Mouse (Mus musculus): Measurements from ENCODE around the gene Rab3il1. TPM values are rescaled to one million over a fixed set of nuclear protein-coding genes. Genes with fewer than 3 reads are reported as not detected.

Gene Rab3il1
- polyA plus RNA-seq, 1 experiment from 2014 or later = 34.5 TPM

DNA sequence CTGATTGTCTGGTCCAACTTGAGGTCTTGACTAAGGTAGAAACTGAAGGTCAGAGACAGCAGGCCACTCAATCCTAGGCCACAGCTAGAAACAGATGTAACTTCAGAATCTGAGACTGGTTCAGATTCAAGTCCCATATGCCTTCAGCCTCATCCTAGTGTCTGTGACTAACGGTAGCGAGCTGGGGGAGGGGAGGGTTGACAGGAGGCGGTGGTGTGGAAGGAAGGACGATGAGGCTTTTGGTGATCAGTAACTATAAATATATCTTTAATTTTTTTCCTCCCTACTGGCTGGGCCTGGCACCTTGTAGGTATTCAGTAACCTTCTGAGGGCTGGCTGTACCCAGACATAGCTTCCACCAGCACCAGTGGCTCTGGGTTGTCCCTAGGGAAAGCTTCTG is 14.0 kb downstream of the Rab3il1 start:
- no peaks in the 10 kb centered on the region for H3K9me3 ChIP-seq (ENCODE audit: control insufficient read depth, low read length)
- H3K4me2 ChIP-seq (ENCODE audit: low read depth, low read length, severe bottlenecking) = no peak overlapping the region
- 86% methylated on average over 4 of the region's 4 CpGs for WGBS
- no peaks in the 10 kb centered on the region for H3K36me3 ChIP-seq (ENCODE audit: control insufficient read depth, insufficient read depth, low read length)
- no peaks in the 10 kb centered on the region; the same call in 1 of the 2 replicates for H3K27me3 ChIP-seq (ENCODE audit: control insufficient read depth, insufficient read depth, low read length)
- DNase-seq (ENCODE audit: low spot score) (no peak), ATAC-seq (replicated peaks; ENCODE audit: low FRiP score) (no peak)
- H3K4me1 ChIP-seq (replicated peaks; ENCODE audit: control insufficient read depth, insufficient read depth, low read length) = peaks cover 4% of the 10 kb centered on the region
- H3K27ac ChIP-seq (ENCODE audit: low read depth, low read length) = no peak overlapping the region
- H3K4me3 ChIP-seq (ENCODE audit: low read depth, low read length) = no peak overlapping the region
- no peak overlapping the region for H3K9ac ChIP-seq (ENCODE audit: low read length)

DNA sequence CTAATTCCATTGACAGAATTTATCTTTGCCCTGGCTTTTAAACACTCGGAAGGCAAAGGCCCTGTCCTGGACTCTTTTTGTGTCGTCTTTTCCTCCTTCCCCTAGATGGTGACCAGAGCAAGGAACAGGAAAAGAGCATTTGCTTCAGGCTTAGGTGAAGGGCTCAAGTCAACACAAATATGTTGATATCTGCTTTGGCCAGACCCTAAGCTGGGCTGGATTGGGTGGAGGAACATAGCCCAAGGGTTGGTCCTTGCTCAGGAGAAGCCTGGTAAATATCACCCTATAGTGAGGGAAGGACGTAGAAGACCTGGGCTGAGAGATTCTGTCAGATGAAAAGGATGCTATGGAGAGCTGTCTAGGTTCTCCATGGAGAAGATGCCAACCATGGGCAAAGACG is 14.7 kb downstream of the Rab3il1 start:
- DNase-seq (ENCODE audit: low spot score) (no peak), ATAC-seq (replicated peaks; ENCODE audit: low FRiP score) (no peak)
- Histone ChIP-seq H3K36me3 (ENCODE audit: control insufficient read depth, insufficient read depth, low read length) (no peaks in the 10 kb centered on the region), H3K27ac (ENCODE audit: low read depth, low read length) (no peak overlapping the region), H3K4me1 (replicated peaks; ENCODE audit: control insufficient read depth, insufficient read depth, low read length) (peaks cover 4% of the 10 kb centered on the region), H3K4me2 (ENCODE audit: low read depth, low read length, severe bottlenecking) (no peak overlapping the region), H3K9me3 (ENCODE audit: control insufficient read depth, low read length) (no peaks in the 10 kb centered on the region), H3K4me3 (ENCODE audit: low read depth, low read length) (no peak overlapping the region), H3K27me3 (ENCODE audit: control insufficient read depth, insufficient read depth, low read length) (no peaks in the 10 kb centered on the region; the same call in 1 of the 2 replicates), H3K9ac (ENCODE audit: low read length) (no peak overlapping the region)
- WGBS = 91% methylated on average over 4 of the region's 4 CpGs

DNA sequence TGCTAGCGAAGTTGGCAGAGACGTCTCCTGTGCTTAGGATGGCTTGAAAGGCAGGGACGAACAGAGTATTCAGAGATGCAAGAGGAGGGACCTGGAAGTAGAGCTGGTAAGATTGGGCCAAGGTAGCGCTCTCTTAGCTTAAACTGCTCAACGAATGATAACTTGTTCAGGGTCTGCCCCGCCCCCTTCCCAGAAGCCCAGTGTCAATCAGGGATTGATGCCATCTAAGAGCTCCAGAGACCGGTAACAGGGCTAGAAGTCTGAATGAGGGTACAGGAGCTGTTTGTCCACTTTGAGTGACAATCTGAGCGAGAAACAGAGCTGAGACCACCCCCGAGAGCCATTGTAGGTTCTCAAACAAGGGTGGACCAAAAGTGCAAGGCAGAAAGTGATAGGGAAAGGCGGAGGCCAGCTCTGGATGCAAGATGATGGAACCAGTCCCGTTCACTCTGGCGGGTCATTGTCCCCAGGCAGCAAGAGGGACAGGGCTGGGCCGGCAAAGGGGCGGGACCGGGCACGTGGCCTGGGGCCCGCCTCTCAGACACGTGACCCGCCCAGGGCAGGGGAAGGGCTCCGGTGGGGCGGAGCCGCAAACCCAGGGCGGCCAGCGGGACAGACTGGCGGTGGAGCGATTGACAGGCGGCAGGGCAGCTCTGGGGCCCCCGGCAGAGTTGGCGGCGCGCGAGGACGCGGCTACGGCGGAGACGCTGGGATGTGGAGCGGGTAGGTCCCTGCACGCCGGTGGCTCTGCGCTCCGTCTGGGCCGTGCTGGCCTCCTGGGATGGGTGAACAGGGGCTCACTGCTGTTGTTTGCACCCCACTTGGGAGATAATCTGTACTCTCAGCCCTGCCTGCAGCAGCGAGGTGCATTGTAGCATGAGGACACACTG is 16.4 kb downstream of the Rab3il1 start:
- H3K4me3 ChIP-seq (ENCODE audit: low read depth, low read length) = peak overlapping the region; percentile 45
- peaks cover 4% of the 10 kb centered on the region for H3K4me1 ChIP-seq (replicated peaks; ENCODE audit: control insufficient read depth, insufficient read depth, low read length)
- H3K9me3 ChIP-seq (ENCODE audit: control insufficient read depth, low read length) = no peaks in the 10 kb centered on the region
- H3K27me3 ChIP-seq (ENCODE audit: control insufficient read depth, insufficient read depth, low read length) = no peaks in the 10 kb centered on the region; the same call in 1 of the 2 replicates
- H3K27ac ChIP-seq (ENCODE audit: low read depth, low read length) = no peak overlapping the region
- DNase-seq (ENCODE audit: low spot score) (peak; percentile 94), ATAC-seq (replicated peaks; ENCODE audit: low FRiP score) (peak; percentile 99)
- H3K4me2 ChIP-seq (ENCODE audit: low read depth, low read length, severe bottlenecking) = peak overlapping the region; percentile 76
- H3K36me3 ChIP-seq (ENCODE audit: control insufficient read depth, insufficient read depth, low read length) = no peaks in the 10 kb centered on the region
- 5% methylated on average over 43 of the region's 44 CpGs for WGBS
- H3K9ac ChIP-seq (ENCODE audit: low read length) = peak overlapping the region; percentile 71

DNA sequence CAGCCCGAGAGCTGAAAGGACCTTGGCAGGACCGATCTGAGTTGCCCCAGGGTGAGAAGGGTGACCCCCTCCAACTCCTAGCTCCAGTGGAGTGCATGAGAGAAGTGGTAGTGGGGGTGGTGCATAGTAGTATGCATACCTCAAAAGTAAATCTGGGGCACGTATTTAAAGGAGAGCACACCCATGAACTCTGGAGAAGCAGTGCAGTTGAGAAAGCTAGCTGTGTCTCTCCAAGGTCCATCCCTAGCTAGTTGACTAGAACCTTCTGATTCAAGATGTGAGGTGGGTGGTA is 17.0 kb downstream of the Rab3il1 start:
- H3K4me1 ChIP-seq (replicated peaks; ENCODE audit: control insufficient read depth, insufficient read depth, low read length) = peaks cover 4% of the 10 kb centered on the region
- no peaks in the 10 kb centered on the region for H3K9me3 ChIP-seq (ENCODE audit: control insufficient read depth, low read length)
- H3K36me3 ChIP-seq (ENCODE audit: control insufficient read depth, insufficient read depth, low read length) = no peaks in the 10 kb centered on the region
- peak overlapping the region; percentile 45 for H3K4me3 ChIP-seq (ENCODE audit: low read depth, low read length)
- no peaks in the 10 kb centered on the region; the same call in 1 of the 2 replicates for H3K27me3 ChIP-seq (ENCODE audit: control insufficient read depth, insufficient read depth, low read length)
- DNase-seq (ENCODE audit: low spot score) (no peak), ATAC-seq (replicated peaks; ENCODE audit: low FRiP score) (no peak; the same call in 1 of the 2 replicates)
- H3K9ac ChIP-seq (ENCODE audit: low read length) = peak overlapping the region; percentile 71
- 2% methylated on average over 3 of the region's 3 CpGs for WGBS
- no peak overlapping the region for H3K27ac ChIP-seq (ENCODE audit: low read depth, low read length)
- H3K4me2 ChIP-seq (ENCODE audit: low read depth, low read length, severe bottlenecking) = peak overlapping the region; percentile 76

DNA sequence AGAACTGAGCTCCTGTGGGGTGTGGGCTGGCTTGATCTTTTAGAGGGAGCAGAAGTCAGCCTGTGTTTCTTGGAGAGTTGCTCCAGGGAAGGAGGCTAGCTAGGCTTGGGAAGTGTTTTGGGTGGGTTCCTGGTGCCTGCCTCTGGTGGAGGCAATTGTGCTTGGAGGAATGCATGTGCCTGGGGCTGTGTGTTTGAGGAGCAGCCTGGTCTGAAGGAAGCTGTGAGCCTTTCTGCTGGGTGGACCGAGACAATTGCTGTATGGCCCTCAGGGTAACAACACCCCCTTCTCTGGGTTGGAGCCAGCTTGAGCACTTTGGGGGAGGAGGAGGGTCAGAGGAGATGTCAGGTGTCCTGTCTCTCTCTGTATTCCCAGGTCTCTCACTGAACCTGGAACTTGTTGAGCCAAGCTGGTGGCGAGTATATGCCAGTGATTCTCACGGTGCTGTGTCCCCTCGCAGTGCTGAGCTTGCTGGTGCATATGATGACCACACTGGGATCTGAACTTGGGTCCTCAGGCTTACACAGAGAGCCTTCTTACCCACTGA is 17.8 kb downstream of the Rab3il1 start:
- ATAC-seq (replicated peaks; ENCODE audit: low FRiP score) = no peak
- Histone ChIP-seq H3K9me3 (ENCODE audit: control insufficient read depth, low read length) (no peaks in the 10 kb centered on the region), H3K27me3 (ENCODE audit: control insufficient read depth, insufficient read depth, low read length) (no peaks in the 10 kb centered on the region; the same call in 1 of the 2 replicates), H3K27ac (ENCODE audit: low read depth, low read length) (no peak overlapping the region), H3K4me1 (replicated peaks; ENCODE audit: control insufficient read depth, insufficient read depth, low read length) (peaks cover 4% of the 10 kb centered on the region), H3K36me3 (ENCODE audit: control insufficient read depth, insufficient read depth, low read length) (no peaks in the 10 kb centered on the region), H3K4me3 (ENCODE audit: low read depth, low read length) (peak overlapping the region; percentile 45; the same call in 1 of the 2 replicates), H3K4me2 (ENCODE audit: low read depth, low read length, severe bottlenecking) (peak overlapping the region; percentile 76), H3K9ac (ENCODE audit: low read length) (no peak overlapping the region)
- 70% methylated on average over 4 of the region's 4 CpGs for WGBS
- DNase-seq (ENCODE audit: low spot score) = no peak

DNA sequence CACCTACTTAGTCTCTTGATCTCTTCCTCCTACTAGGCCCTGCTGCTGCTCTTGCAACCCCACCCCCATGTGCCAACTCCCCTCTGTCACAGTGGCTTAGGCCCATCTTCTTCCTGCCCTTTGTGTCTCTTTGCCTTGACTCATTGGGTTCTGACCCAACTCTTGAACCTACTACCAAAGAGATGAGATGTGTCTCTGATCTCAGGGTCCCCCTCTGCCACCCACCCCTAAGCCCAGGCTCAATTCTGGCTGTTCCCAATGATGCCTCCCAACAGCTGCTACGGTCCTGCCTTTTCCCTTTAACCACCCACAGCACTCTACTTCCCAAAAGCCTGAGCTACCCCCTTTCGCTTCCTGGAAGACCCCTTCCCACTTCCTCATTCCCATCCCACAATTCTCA is 20.5 kb downstream of the Rab3il1 start:
- DNase-seq (ENCODE audit: low spot score) (no peak), ATAC-seq (replicated peaks; ENCODE audit: low FRiP score) (no peak)
- H3K9ac ChIP-seq (ENCODE audit: low read length) = no peak overlapping the region
- H3K9me3 ChIP-seq (ENCODE audit: control insufficient read depth, low read length) = no peaks in the 10 kb centered on the region
- H3K36me3 ChIP-seq (ENCODE audit: control insufficient read depth, insufficient read depth, low read length) = no peaks in the 10 kb centered on the region
- 91% methylated on average over 2 of the region's 2 CpGs for WGBS
- no peak overlapping the region for H3K4me3 ChIP-seq (ENCODE audit: low read depth, low read length)
- H3K4me1 ChIP-seq (replicated peaks; ENCODE audit: control insufficient read depth, insufficient read depth, low read length) = peaks cover 4% of the 10 kb centered on the region
- no peak overlapping the region for H3K4me2 ChIP-seq (ENCODE audit: low read depth, low read length, severe bottlenecking)
- H3K27me3 ChIP-seq (ENCODE audit: control insufficient read depth, insufficient read depth, low read length) = no peaks in the 10 kb centered on the region; the same call in 1 of the 2 replicates
- H3K27ac ChIP-seq (ENCODE audit: low read depth, low read length) = no peak overlapping the region

DNA sequence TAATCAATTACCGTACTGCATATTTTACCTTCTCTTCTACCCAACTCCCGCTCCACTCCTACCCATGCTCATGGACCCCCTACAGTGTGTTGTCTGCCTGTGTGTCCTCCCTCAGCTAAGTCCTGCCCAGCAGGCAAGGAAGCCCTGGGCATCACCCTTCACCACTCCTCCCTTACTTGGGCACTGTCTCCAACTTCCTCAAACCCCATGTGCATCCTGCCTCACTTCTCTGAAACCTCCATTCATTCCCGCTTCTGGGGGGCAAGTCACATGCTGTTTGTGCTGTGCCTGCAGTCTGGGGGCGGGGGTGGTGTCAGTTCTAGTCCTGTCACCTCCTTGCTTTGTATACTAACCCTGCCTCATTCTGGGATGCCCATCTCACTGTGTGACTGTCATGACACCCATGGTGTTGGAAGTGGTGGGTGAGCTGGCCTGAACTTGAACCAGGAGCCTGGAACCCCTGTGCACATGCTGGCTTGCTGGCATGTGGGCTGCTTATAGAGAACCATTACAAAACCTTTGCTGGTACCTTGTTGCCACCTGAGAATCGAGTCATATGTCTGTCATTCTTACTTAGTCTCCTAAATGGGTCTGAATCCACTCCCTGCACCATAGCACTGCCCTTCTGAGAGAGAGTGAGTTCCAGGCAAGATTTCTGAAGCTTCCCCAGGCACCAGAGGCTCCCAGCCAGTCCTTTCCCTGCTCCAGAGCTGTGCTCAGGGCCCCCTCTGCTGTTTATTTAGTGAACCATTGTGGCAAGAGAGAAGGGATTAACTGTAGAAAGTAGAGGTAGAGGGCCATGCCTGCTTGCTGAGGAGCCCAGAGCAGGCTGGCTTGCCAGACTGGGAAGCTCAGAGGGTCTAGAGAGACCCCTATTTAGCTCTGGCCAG is 21.2 kb downstream of the Rab3il1 start:
- ATAC-seq (replicated peaks; ENCODE audit: low FRiP score) = no peak
- no peaks in the 10 kb centered on the region for H3K36me3 ChIP-seq (ENCODE audit: control insufficient read depth, insufficient read depth, low read length)
- no peak overlapping the region for H3K27ac ChIP-seq (ENCODE audit: low read depth, low read length)
- no peak overlapping the region for H3K4me2 ChIP-seq (ENCODE audit: low read depth, low read length, severe bottlenecking)
- no peak overlapping the region for H3K9ac ChIP-seq (ENCODE audit: low read length)
- no peak for DNase-seq (ENCODE audit: low spot score)
- no peaks in the 10 kb centered on the region for H3K9me3 ChIP-seq (ENCODE audit: control insufficient read depth, low read length)
- no peak overlapping the region for H3K4me3 ChIP-seq (ENCODE audit: low read depth, low read length)
- peaks cover 4% of the 10 kb centered on the region for H3K4me1 ChIP-seq (replicated peaks; ENCODE audit: control insufficient read depth, insufficient read depth, low read length)
- WGBS = 69% methylated on average over 5 of the region's 5 CpGs
- no peaks in the 10 kb centered on the region; the same call in 1 of the 2 replicates for H3K27me3 ChIP-seq (ENCODE audit: control insufficient read depth, insufficient read depth, low read length)

DNA sequence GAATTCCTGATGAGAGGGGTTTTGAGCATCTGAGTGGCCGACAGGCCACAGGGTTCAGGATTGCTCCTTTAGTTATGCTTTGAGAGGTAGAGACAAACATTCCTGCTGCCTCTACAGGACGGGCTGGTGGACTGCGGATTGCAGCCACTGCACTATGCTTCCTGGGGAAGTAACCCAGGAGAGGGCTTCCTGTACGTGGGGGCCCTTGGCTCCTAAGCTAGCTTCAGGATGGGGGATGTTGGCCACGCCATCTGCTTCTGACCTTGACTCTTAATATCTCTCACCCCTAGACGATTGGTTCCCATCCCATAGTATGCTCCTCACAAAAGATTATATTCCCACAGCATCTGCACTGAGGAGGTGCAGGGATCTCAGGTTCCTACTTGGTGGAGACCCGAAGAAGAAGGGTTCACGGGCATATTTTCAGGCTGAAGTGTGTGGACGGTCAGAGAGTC is 21.9 kb downstream of the Rab3il1 start:
- no peaks in the 10 kb centered on the region for H3K36me3 ChIP-seq (ENCODE audit: control insufficient read depth, insufficient read depth, low read length)
- 67% methylated on average over 9 of the region's 9 CpGs for WGBS
- no peak overlapping the region for H3K4me3 ChIP-seq (ENCODE audit: low read depth, low read length)
- no peak overlapping the region for H3K4me2 ChIP-seq (ENCODE audit: low read depth, low read length, severe bottlenecking)
- H3K27me3 ChIP-seq (ENCODE audit: control insufficient read depth, insufficient read depth, low read length) = no peaks in the 10 kb centered on the region; the same call in 1 of the 2 replicates
- DNase-seq (ENCODE audit: low spot score) (no peak), ATAC-seq (replicated peaks; ENCODE audit: low FRiP score) (no peak)
- H3K27ac ChIP-seq (ENCODE audit: low read depth, low read length) = no peak overlapping the region
- H3K4me1 ChIP-seq (replicated peaks; ENCODE audit: control insufficient read depth, insufficient read depth, low read length) = peaks cover 3% of the 10 kb centered on the region
- H3K9ac ChIP-seq (ENCODE audit: low read length) = no peak overlapping the region
- no peaks in the 10 kb centered on the region for H3K9me3 ChIP-seq (ENCODE audit: control insufficient read depth, low read length)
